Mouse (Mus musculus) brain, embryonic 14.5 days (tissue): ENCODE measurements around the gene Ap1b1.

ENCODE experiments used
- CTCF ChIP-seq: fragments of 200-500 bp; IDR thresholded peaks from 2 replicates; pipeline ENCODE4 v1.5.1; 2012; ENCODE audit warnings: inconsistent platforms, mild to moderate bottlenecking, moderate library complexity, borderline replicate concordance; ENCODE audit not compliant: insufficient read depth, insufficient read length; ENCODE audit errors: extremely low read depth
- POLR2A ChIP-seq: fragments of 200-500 bp; IDR thresholded peaks from 2 replicates; pipeline ENCODE4 v1.6.1; 2012; ENCODE audit warnings: mild to moderate bottlenecking, inconsistent platforms, borderline replicate concordance; ENCODE audit not compliant: poor library complexity, insufficient read depth, insufficient read length, severe bottlenecking; ENCODE audit errors: extremely low read depth

- TF ChIP-seq POLR2A (no peak), CTCF (no peak)
Observed at GRCm38 (mm10) chr11:5007186-5007585, 20.6 kb downstream of the Ap1b1 start.
